Mouse (Mus musculus): Measurements from ENCODE around the gene Olfr267.
A peak's percentile ranks its signal among the peaks of the same experiment; 100 is the strongest.

Gene Olfr267

DNA sequence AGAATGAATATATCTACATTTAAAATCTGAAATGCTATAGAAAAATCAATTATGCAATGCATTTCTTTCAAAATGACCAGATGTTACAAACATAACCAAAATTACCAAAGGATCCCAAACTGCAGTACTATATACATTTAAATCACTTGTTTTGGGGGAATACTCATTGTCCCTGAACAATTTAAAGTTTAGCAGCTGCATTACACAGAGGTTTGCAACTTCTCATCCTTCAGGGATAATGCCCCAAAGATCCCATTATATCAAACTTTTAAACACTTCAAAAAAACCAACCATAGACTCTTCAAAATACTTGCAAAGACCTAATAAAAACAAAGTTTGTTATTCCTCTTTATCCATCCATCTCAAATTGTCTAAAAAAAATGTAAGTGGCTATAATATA lies at the start of gene Olfr267:
TSS of gene Olfr267 (minus strand) at position 101 of the 400 bp plus-strand sequence.
- H3K4me3 ChIP-seq (replicated peaks; ENCODE audit: low read length): no peak within 1 kb of the TSS
- no peak for TF ChIP-seq CTCF (conservative IDR thresholded peaks at IDR 0.05; ENCODE audit: low read length)
- no peak for TF ChIP-seq NANOG (IDR thresholded peaks at IDR 0.05; ENCODE audit: borderline replicate concordance, low read length)
- TF ChIP-seq POU5F1 (IDR thresholded peaks at IDR 0.05; ENCODE audit: borderline replicate concordance, low read length): no peak
- H3K9me3 ChIP-seq (ENCODE audit: low read length): no peaks in the 10 kb centered on the region
- H3K4me1 ChIP-seq (replicated peaks; ENCODE audit: low read depth, low read length): no peaks in the 10 kb centered on the region
- no peaks in the 10 kb centered on the region for H3K36me3 ChIP-seq (ENCODE audit: insufficient read depth, low read length)
- no peaks in the 10 kb centered on the region for H3K27me3 ChIP-seq (ENCODE audit: insufficient read depth, low read length)

DNA sequence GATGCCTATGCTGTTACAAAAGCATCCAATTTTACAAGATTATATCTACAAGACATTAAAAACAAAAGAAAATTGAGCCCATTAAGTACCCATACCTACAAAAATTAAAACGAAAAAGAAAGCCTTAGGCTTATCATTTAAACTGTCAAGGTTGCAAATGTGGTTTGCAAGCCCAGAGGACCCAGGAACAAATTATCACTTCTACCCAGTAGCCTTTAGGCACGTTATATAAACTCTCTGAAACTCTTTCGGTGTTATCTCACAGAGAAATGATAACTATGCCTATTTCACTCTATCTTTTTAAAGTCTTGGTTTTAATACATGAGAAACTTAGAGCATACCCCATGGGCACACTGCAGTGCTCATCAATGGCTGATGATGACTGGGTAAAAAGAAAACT lies 45.4 kb upstream of the Olfr267 start:
- Histone ChIP-seq H3K4me3 (replicated peaks; ENCODE audit: low read length) (no peak overlapping the region), H3K27me3 (ENCODE audit: insufficient read depth, low read length) (no peaks in the 10 kb centered on the region), H3K9me3 (ENCODE audit: low read length) (no peaks in the 10 kb centered on the region), H3K36me3 (ENCODE audit: insufficient read depth, low read length) (no peaks in the 10 kb centered on the region), H3K4me1 (replicated peaks; ENCODE audit: low read depth, low read length) (no peaks in the 10 kb centered on the region)
- TF ChIP-seq CTCF (conservative IDR thresholded peaks at IDR 0.05; ENCODE audit: low read length) (no peak), POU5F1 (IDR thresholded peaks at IDR 0.05; ENCODE audit: borderline replicate concordance, low read length) (no peak), NANOG (IDR thresholded peaks at IDR 0.05; ENCODE audit: borderline replicate concordance, low read length) (no peak)

DNA sequence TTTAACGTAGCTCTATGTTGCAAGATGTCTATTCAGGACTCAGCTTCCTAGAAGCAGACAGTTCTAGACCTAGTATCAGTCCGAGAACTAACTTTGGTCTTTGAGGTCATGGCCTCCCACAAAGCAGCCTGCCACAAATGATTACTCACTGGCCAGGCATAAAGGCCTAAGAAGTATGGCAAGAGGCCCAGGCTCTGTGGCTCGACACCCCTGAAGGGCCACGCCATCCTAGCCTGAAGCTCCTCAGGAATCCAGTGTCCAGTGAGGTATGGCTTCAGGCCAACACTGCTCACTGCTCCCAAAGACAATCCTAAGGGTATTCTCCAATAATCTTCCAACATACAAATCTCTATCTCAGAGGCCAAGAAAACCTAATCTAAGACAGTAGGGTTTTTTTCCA lies 38.4 kb upstream of the Olfr267 start:
- Histone ChIP-seq H3K4me1 (replicated peaks; ENCODE audit: low read depth, low read length) (no peaks in the 10 kb centered on the region), H3K9me3 (ENCODE audit: low read length) (no peaks in the 10 kb centered on the region), H3K27me3 (ENCODE audit: insufficient read depth, low read length) (no peaks in the 10 kb centered on the region), H3K36me3 (ENCODE audit: insufficient read depth, low read length) (0 out of 2 replicates have a peak, but pooled peaks cover 3% of the 10 kb centered on the region), H3K4me3 (replicated peaks; ENCODE audit: low read length) (no peak overlapping the region)
- TF ChIP-seq POU5F1 (IDR thresholded peaks at IDR 0.05; ENCODE audit: borderline replicate concordance, low read length) (no peak), NANOG (IDR thresholded peaks at IDR 0.05; ENCODE audit: borderline replicate concordance, low read length) (no peak), CTCF (conservative IDR thresholded peaks at IDR 0.05; ENCODE audit: low read length) (no peak)

DNA sequence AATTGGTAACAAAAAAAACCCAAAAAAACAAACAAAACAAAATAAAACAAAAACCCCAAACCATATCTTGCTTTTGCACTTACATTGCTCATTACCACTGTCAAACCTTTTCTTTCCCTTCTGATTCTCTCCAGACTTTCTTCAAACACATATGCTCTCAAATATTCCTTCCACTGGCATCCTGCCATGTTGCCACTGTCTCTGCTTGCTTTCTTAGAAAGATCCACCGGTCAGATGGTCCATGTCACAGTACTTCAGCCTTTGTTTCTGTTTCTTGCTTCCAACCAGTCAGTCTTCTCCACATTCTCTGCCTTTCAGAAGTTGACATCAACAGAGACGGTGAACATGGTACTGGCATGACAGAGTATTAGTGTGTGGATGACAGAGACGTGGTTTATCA lies 857 bp downstream of the Olfr267 start:
- TF ChIP-seq NANOG (IDR thresholded peaks at IDR 0.05; ENCODE audit: borderline replicate concordance, low read length) (no peak), CTCF (conservative IDR thresholded peaks at IDR 0.05; ENCODE audit: low read length) (no peak), POU5F1 (IDR thresholded peaks at IDR 0.05; ENCODE audit: borderline replicate concordance, low read length) (no peak)
- Histone ChIP-seq H3K36me3 (ENCODE audit: insufficient read depth, low read length) (no peaks in the 10 kb centered on the region), H3K9me3 (ENCODE audit: low read length) (no peaks in the 10 kb centered on the region), H3K27me3 (ENCODE audit: insufficient read depth, low read length) (no peaks in the 10 kb centered on the region), H3K4me1 (replicated peaks; ENCODE audit: low read depth, low read length) (no peaks in the 10 kb centered on the region), H3K4me3 (replicated peaks; ENCODE audit: low read length) (no peak overlapping the region)

DNA sequence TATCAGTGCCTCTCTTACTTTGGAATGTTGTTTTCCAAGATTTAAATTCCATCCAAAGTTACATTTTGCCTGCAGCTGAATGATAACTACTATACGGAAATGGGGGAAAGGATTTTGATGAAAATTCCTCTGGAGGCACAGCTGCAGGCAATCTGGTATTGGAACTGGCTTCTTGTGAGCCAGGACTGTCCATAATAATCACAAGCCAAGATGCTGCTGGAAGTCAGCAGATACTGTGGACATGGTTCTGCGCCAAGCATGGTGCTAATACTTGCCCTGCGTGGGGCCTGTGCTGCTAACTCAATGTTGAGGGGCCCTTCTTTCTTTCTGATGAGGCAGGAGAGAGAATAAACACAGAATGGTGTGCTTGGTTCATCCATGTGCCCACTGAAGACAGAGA lies 24.1 kb downstream of the Olfr267 start:
- peaks cover 15% of the 10 kb centered on the region for H3K9me3 ChIP-seq (ENCODE audit: low read length)
- no peak overlapping the region for H3K4me3 ChIP-seq (replicated peaks; ENCODE audit: low read length)
- no peak for TF ChIP-seq NANOG (IDR thresholded peaks at IDR 0.05; ENCODE audit: borderline replicate concordance, low read length)
- TF ChIP-seq CTCF (conservative IDR thresholded peaks at IDR 0.05; ENCODE audit: low read length): no peak
- no peak for TF ChIP-seq POU5F1 (IDR thresholded peaks at IDR 0.05; ENCODE audit: borderline replicate concordance, low read length)
- H3K27me3 ChIP-seq (ENCODE audit: insufficient read depth, low read length): no peaks in the 10 kb centered on the region
- H3K4me1 ChIP-seq (replicated peaks; ENCODE audit: low read depth, low read length): no peaks in the 10 kb centered on the region
- H3K36me3 ChIP-seq (ENCODE audit: insufficient read depth, low read length): no peaks in the 10 kb centered on the region

DNA sequence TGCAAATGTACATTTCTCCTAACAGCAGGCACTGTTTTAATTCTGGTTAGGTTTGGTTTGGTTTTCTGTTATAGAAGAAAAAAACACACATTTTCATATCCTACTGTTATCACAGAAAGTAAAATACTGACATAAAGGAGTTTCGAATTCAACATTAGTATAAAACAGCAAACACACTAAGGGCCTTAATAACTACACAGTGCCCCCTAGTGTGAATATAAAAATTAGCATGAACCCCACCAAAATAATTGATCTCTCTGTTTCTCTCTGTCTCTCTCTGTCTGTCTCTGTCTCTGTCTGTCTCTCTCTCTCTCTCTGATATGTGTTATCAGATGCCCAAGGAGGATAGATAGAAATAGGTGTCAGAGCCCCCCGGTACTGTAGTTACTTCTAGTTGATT lies 38.0 kb downstream of the Olfr267 start:
- H3K27me3 ChIP-seq (ENCODE audit: insufficient read depth, low read length): no peaks in the 10 kb centered on the region
- TF ChIP-seq POU5F1 (IDR thresholded peaks at IDR 0.05; ENCODE audit: borderline replicate concordance, low read length) (no peak), CTCF (conservative IDR thresholded peaks at IDR 0.05; ENCODE audit: low read length) (peak; percentile 44)
- no peaks in the 10 kb centered on the region for H3K36me3 ChIP-seq (ENCODE audit: insufficient read depth, low read length)
- no peaks in the 10 kb centered on the region for H3K4me1 ChIP-seq (replicated peaks; ENCODE audit: low read depth, low read length)
- no peak overlapping the region for H3K4me3 ChIP-seq (replicated peaks; ENCODE audit: low read length)
- H3K9me3 ChIP-seq (ENCODE audit: low read length): peaks cover 10% of the 10 kb centered on the region

DNA sequence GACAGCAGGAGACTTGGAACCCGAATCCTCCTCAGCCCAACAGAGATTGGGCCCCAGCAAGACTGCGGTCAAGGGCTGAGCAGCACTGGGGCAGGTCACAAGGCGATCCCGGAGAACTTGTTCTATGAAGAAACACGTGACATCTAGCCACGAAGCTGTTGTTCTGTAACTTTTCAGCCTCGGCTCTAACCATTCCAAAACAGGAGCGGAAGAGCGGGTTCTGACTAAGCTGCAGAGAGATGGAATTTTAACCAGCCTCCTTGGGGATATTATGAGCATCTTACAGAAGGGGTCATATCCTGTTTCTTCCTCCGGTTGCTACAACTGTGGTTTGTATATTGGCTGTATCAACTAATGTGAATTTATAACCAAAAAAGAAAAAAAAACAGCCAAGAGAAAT lies 38.4 kb downstream of the Olfr267 start:
- H3K9me3 ChIP-seq (ENCODE audit: low read length): peaks cover 10% of the 10 kb centered on the region
- H3K36me3 ChIP-seq (ENCODE audit: insufficient read depth, low read length): no peaks in the 10 kb centered on the region
- no peaks in the 10 kb centered on the region for H3K4me1 ChIP-seq (replicated peaks; ENCODE audit: low read depth, low read length)
- no peaks in the 10 kb centered on the region for H3K27me3 ChIP-seq (ENCODE audit: insufficient read depth, low read length)
- H3K4me3 ChIP-seq (replicated peaks; ENCODE audit: low read length): no peak overlapping the region
- TF ChIP-seq CTCF (conservative IDR thresholded peaks at IDR 0.05; ENCODE audit: low read length): no peak
- TF ChIP-seq NANOG (IDR thresholded peaks at IDR 0.05; ENCODE audit: borderline replicate concordance, low read length): no peak
- no peak for TF ChIP-seq POU5F1 (IDR thresholded peaks at IDR 0.05; ENCODE audit: borderline replicate concordance, low read length)

DNA sequence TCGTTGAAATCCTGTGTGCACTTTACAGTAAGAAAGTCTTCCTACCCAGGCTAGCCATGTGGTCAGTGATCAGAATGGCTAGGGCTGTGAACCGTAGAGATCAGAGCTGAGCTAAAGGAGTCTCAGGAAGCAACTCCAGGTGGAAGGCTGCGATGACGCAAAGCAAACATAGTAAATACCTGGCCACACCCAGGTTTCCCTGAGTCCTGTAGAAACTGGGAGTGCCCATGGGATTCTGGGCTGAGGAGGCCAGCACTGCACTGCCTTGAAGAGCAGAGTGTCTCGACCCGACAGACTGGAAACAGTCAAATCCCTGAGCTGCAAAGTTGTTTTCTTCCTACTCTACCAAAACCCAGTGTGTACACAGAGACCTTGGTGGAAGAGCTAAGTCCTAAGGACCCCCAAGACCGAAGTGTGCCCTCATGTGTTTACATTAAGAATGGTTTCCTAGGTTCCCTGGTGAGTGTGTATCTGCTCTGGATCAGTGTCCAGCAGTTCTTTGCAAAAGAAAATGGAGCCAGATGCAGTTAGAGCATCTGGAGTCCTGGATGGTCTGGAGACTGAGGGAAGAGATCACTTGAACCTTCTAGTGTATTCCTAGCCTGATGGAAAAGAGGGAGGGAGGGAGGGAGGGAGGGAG lies 41.8 kb downstream of the Olfr267 start:
- TF ChIP-seq CTCF (conservative IDR thresholded peaks at IDR 0.05; ENCODE audit: low read length) (no peak), POU5F1 (IDR thresholded peaks at IDR 0.05; ENCODE audit: borderline replicate concordance, low read length) (no peak), NANOG (IDR thresholded peaks at IDR 0.05; ENCODE audit: borderline replicate concordance, low read length) (no peak)
- Histone ChIP-seq H3K4me3 (replicated peaks; ENCODE audit: low read length) (no peak overlapping the region), H3K4me1 (replicated peaks; ENCODE audit: low read depth, low read length) (no peaks in the 10 kb centered on the region), H3K36me3 (ENCODE audit: insufficient read depth, low read length) (no peaks in the 10 kb centered on the region), H3K9me3 (ENCODE audit: low read length) (no peaks in the 10 kb centered on the region), H3K27me3 (ENCODE audit: insufficient read depth, low read length) (no peaks in the 10 kb centered on the region)

Measured in E14TG2a.4 (cell line).